Mouse (Mus musculus): ENCODE measurements at regions not wholly inside any gene's neighbourhood (a gene's known extent, or its start where the extent isn't known, plus 50 kb on each side); places are given as distances from the start of the nearest gene placed in this dataset.

GRCm38 (mm10) chr15:68606110-68606791 lies 2105.5 kb upstream of the Lrrc6 start:
- peaks cover 43% of the 10 kb centered on the region for H3K9me3 ChIP-seq (replicated peaks; ENCODE audit: low read length)
- H3K79me2 ChIP-seq (replicated peaks; ENCODE audit: control insufficient read depth, extremely low read depth, insufficient read depth, poor library complexity, severe bottlenecking) = no peaks in the 10 kb centered on the region
- dilution Hi-C loops (cut with MboI; ENCODE audit: extremely low pct_ligation_motif_present, extremely low pct_unique_long_range_greater_than_20kb, low sequenced_read_pairs) (no loop called here), in situ Hi-C loops (cut with MboI; ENCODE audit: low pct_ligation_motif_present, low pct_unique_long_range_greater_than_20kb, low sequenced_read_pairs) (no loop called here)
- DNase-seq (ENCODE audit: extremely low read depth) = no peak
- TF ChIP-seq ZC3H11A (IDR thresholded peaks at IDR 0.05; ENCODE audit: low read depth, low read length) (no peak), ZNF384 (IDR thresholded peaks at IDR 0.05; ENCODE audit: low read depth, low read length) (no peak), ZMIZ1 (IDR thresholded peaks at IDR 0.05; ENCODE audit: low read depth, low read length) (no peak), HCFC1 (IDR thresholded peaks at IDR 0.05; ENCODE audit: low read depth, low read length) (no peak), MYC (IDR thresholded peaks at IDR 0.05; ENCODE audit: low read depth, low read length) (no peak), POLR2A (IDR thresholded peaks at IDR 0.05; ENCODE audit: low read depth, low read length) (no peak), ZKSCAN1 (IDR thresholded peaks at IDR 0.05; ENCODE audit: borderline replicate concordance, low read depth, low read length) (no peak), ETS1 (conservative IDR thresholded peaks at IDR 0.05; ENCODE audit: low read depth, low read length) (no peak), MAZ (IDR thresholded peaks at IDR 0.05; ENCODE audit: low read depth, low read length) (no peak), MXI1 (IDR thresholded peaks at IDR 0.05; ENCODE audit: low read depth, low read length) (no peak)
- H3K4me3 ChIP-seq (replicated peaks in 1 of 3; ENCODE audit: low read depth in 2 of 3, low read length in 2 of 3, poor library complexity in 1 of 3) = no peak overlapping the region
- H3K36me3 ChIP-seq (replicated peaks in 1 of 2; ENCODE audit: control insufficient read depth in 1 of 2, insufficient read depth in 1 of 2, low read length in 1 of 2) = no peaks in the 10 kb centered on the region
- no peak overlapping the region for H3K4me2 ChIP-seq (ENCODE audit: insufficient read depth, low read depth, poor library complexity, severe bottlenecking)
- no peak overlapping the region for H3K27ac ChIP-seq (ENCODE audit: insufficient read depth, low read depth)
- no peak overlapping the region for H3K9ac ChIP-seq (ENCODE audit: insufficient read depth, low read depth)
- H3K27me3 ChIP-seq (replicated peaks) = no peaks in the 10 kb centered on the region
- no peaks in the 10 kb centered on the region for H3K4me1 ChIP-seq (ENCODE audit: control insufficient read depth in 1 of 2, insufficient read depth in 2 of 2)

- no peaks in the 10 kb centered on the region for H3K27me3 ChIP-seq (replicated peaks)
- H3K4me3 ChIP-seq (replicated peaks in 1 of 3; ENCODE audit: low read depth in 2 of 3, low read length in 2 of 3, poor library complexity in 1 of 3) = no peak overlapping the region
- no peak for DNase-seq (ENCODE audit: extremely low read depth)
- in situ Hi-C loops (cut with MboI; ENCODE audit: low pct_ligation_motif_present, low pct_unique_long_range_greater_than_20kb, low sequenced_read_pairs) (no loop called here), dilution Hi-C loops (cut with MboI; ENCODE audit: extremely low pct_ligation_motif_present, extremely low pct_unique_long_range_greater_than_20kb, low sequenced_read_pairs) (no loop called here)
- no peaks in the 10 kb centered on the region for H3K36me3 ChIP-seq (replicated peaks in 1 of 2; ENCODE audit: control insufficient read depth in 1 of 2, insufficient read depth in 1 of 2, low read length in 1 of 2)
- H3K4me1 ChIP-seq (ENCODE audit: control insufficient read depth in 1 of 2, insufficient read depth in 2 of 2) = no peaks in the 10 kb centered on the region
- H3K27ac ChIP-seq (ENCODE audit: insufficient read depth, low read depth) = no peak overlapping the region
- H3K79me2 ChIP-seq (replicated peaks; ENCODE audit: control insufficient read depth, extremely low read depth, insufficient read depth, poor library complexity, severe bottlenecking) = no peaks in the 10 kb centered on the region
- no peak for TF ChIP-seq POLR2AphosphoS2 (IDR thresholded peaks at IDR 0.05; ENCODE audit: low read depth, low read length)
- TF ChIP-seq ELF1 (IDR thresholded peaks at IDR 0.05; ENCODE audit: low read depth, low read length) = no peak
- TF ChIP-seq ZNF384 (IDR thresholded peaks at IDR 0.05; ENCODE audit: low read depth, low read length) = no peak
- peaks cover 47% of the 10 kb centered on the region for H3K9me3 ChIP-seq (replicated peaks; ENCODE audit: low read length)
- H3K9ac ChIP-seq (ENCODE audit: insufficient read depth, low read depth) = no peak overlapping the region
- H3K4me2 ChIP-seq (ENCODE audit: insufficient read depth, low read depth, poor library complexity, severe bottlenecking) = no peak overlapping the region
These were observed 2104.8 kb upstream of the Lrrc6 start for GRCm38 (mm10) chr15:68605478-68605877.

- Histone ChIP-seq H3K4me3 (replicated peaks in 1 of 3; ENCODE audit: low read depth in 2 of 3, low read length in 2 of 3, poor library complexity in 1 of 3) (no peak overlapping the region), H3K27ac (ENCODE audit: insufficient read depth, low read depth) (no peak overlapping the region), H3K4me2 (ENCODE audit: insufficient read depth, low read depth, poor library complexity, severe bottlenecking) (no peak overlapping the region), H3K4me1 (ENCODE audit: control insufficient read depth in 1 of 2, insufficient read depth in 2 of 2) (no peaks in the 10 kb centered on the region), H3K9me3 (replicated peaks; ENCODE audit: low read length) (peaks cover 24% of the 10 kb centered on the region), H3K36me3 (replicated peaks in 1 of 2; ENCODE audit: control insufficient read depth in 1 of 2, insufficient read depth in 1 of 2, low read length in 1 of 2) (no peaks in the 10 kb centered on the region), H3K9ac (ENCODE audit: insufficient read depth, low read depth) (no peak overlapping the region), H3K27me3 (replicated peaks) (no peaks in the 10 kb centered on the region), H3K79me2 (replicated peaks; ENCODE audit: control insufficient read depth, extremely low read depth, insufficient read depth, poor library complexity, severe bottlenecking) (no peaks in the 10 kb centered on the region)
- in situ Hi-C loops (cut with MboI; ENCODE audit: low pct_ligation_motif_present, low pct_unique_long_range_greater_than_20kb, low sequenced_read_pairs) (no loop called here), dilution Hi-C loops (cut with MboI; ENCODE audit: extremely low pct_ligation_motif_present, extremely low pct_unique_long_range_greater_than_20kb, low sequenced_read_pairs) (no loop called here)
- TF ChIP-seq PAX5 (IDR thresholded peaks at IDR 0.05; ENCODE audit: low read length) = no peak
- no peak for TF ChIP-seq CTCF (conservative IDR thresholded peaks at IDR 0.05 in 1 of 2, IDR thresholded peaks at IDR 0.05 in 1 of 2; ENCODE audit: low read depth in 2 of 2, low read length in 2 of 2)
- no peak for TF ChIP-seq TCF12 (IDR thresholded peaks at IDR 0.05; ENCODE audit: low read depth, low read length)
- no peak for TF ChIP-seq NRF1 (IDR thresholded peaks at IDR 0.05; ENCODE audit: low read depth, low read length)
- no peak for TF ChIP-seq NELFE (IDR thresholded peaks at IDR 0.05; ENCODE audit: low read depth, low read length)
- no peak for TF ChIP-seq POLR2AphosphoS2 (IDR thresholded peaks at IDR 0.05; ENCODE audit: low read depth, low read length)
- TF ChIP-seq MAZ (IDR thresholded peaks at IDR 0.05; ENCODE audit: low read depth, low read length) = no peak
- TF ChIP-seq EP300 (IDR thresholded peaks at IDR 0.05; ENCODE audit: low read length) = no peak
- TF ChIP-seq TBP (conservative IDR thresholded peaks at IDR 0.05; ENCODE audit: low read depth, low read length) = no peak
- no peak for TF ChIP-seq POLR2A (IDR thresholded peaks at IDR 0.05; ENCODE audit: low read depth, low read length)
- no peak for TF ChIP-seq USF2 (conservative IDR thresholded peaks at IDR 0.05; ENCODE audit: low read depth, low read length)
- TF ChIP-seq JUND (conservative IDR thresholded peaks at IDR 0.05; ENCODE audit: low read depth, low read length) = no peak
- TF ChIP-seq SMC3 (IDR thresholded peaks at IDR 0.05; ENCODE audit: low read depth, low read length) = no peak
- TF ChIP-seq MXI1 (IDR thresholded peaks at IDR 0.05; ENCODE audit: low read depth, low read length) = no peak
- no peak for TF ChIP-seq CHD2 (IDR thresholded peaks at IDR 0.05; ENCODE audit: low read length)
- no peak for TF ChIP-seq JUN (IDR thresholded peaks at IDR 0.05; ENCODE audit: insufficient read depth, low read depth, low read length)
- TF ChIP-seq KAT2A (IDR thresholded peaks at IDR 0.05; ENCODE audit: insufficient replicate concordance, low read length) = no peak
- no peak for TF ChIP-seq ZNF384 (IDR thresholded peaks at IDR 0.05; ENCODE audit: low read depth, low read length)
- DNase-seq (ENCODE audit: extremely low read depth) = no peak
These were observed 2081.5 kb upstream of the Lrrc6 start for GRCm38 (mm10) chr15:68582177-68582576.

Measured in CH12.LX (cell line).